Mouse (Mus musculus) neural tube, embryonic 14.5 days (tissue): ENCODE data around the gene Rufy1. TPM values are rescaled to one million over a fixed set of nuclear protein-coding genes. Genes with fewer than 3 reads are reported as not detected.

Experiments
- ATAC-seq: fragments of 200-750 bp; cut with Nextera tagmentation; 2 replicates; pipeline ENCODE4 v1.8.0; 2017; ENCODE audit warnings: low read depth, mild to moderate bottlenecking, moderate TSS enrichment, moderate library complexity
- H3K27ac ChIP-seq: fragments of 300-500 bp; sonication (generic); 2 replicates; pipeline ENCODE4 v1.5.1; 2014; ENCODE audit warnings: low read depth, mild to moderate bottlenecking, control low read depth, low read length, moderate library complexity, mixed read lengths
- H3K27me3 ChIP-seq: fragments of 300-500 bp; sonication (generic); 2 replicates; pipeline ENCODE4 v1.6.1; 2014; ENCODE audit warnings: low read length; ENCODE audit not compliant: control insufficient read depth, insufficient read depth
- H3K36me3 ChIP-seq: fragments of 300-500 bp; sonication (generic); 2 replicates; pipeline ENCODE4 v1.6.1; 2014; ENCODE audit warnings: low read length, mixed read lengths; ENCODE audit not compliant: control insufficient read depth, insufficient read depth
- H3K4me1 ChIP-seq: fragments of 300-500 bp; sonication (generic); 2 replicates; pipeline ENCODE4 v1.6.1; 2014; ENCODE audit warnings: low read length; ENCODE audit not compliant: control insufficient read depth, insufficient read depth
- H3K4me2 ChIP-seq: fragments of 300-500 bp; sonication (generic); 2 replicates; pipeline ENCODE4 v1.6.1; 2014; ENCODE audit warnings: mild to moderate bottlenecking, low read depth, low read length, control low read depth
- H3K4me3 ChIP-seq: fragments of 300-500 bp; sonication (generic); 2 replicates; pipeline ENCODE4 v1.5.1; 2014; ENCODE audit warnings: low read depth, low read length, control low read depth, mixed read lengths
- H3K9ac ChIP-seq: fragments of 300-500 bp; sonication (generic); replicated peaks from 2 replicates; pipeline ENCODE4 v1.6.1; 2014; ENCODE audit warnings: low read depth, mild to moderate bottlenecking, control low read depth, low read length, mixed read lengths
- H3K9me3 ChIP-seq: fragments of 300-500 bp; sonication (generic); 2 replicates; pipeline ENCODE4 v1.6.1; 2016; ENCODE audit warnings: low read length; ENCODE audit not compliant: control insufficient read depth
- WGBS: fragments of 180-500 bp; shearing (Covaris S2); extraction: QIAGEN DNeasy Blood & Tissue Kit; methylation state at CpG from one replicate; pipeline ENCODE4 v1.1.7; 2014; 5-methylcytosine and 5-hydroxymethylcytosine counted together
- polyA plus RNA-seq: library from polyadenylated mRNA; unstranded; fragments of >200 nt; fragmentation: Nextera tagmentation; extraction: Ambion mirVana; gene quantifications from 2 replicates; pipeline ENCODE4 v1.2.1, GENCODE M21; 2014

Rufy1 gene
- polyA plus RNA-seq, 1 experiment from 2014 or later, result 31.9 TPM

DNA sequence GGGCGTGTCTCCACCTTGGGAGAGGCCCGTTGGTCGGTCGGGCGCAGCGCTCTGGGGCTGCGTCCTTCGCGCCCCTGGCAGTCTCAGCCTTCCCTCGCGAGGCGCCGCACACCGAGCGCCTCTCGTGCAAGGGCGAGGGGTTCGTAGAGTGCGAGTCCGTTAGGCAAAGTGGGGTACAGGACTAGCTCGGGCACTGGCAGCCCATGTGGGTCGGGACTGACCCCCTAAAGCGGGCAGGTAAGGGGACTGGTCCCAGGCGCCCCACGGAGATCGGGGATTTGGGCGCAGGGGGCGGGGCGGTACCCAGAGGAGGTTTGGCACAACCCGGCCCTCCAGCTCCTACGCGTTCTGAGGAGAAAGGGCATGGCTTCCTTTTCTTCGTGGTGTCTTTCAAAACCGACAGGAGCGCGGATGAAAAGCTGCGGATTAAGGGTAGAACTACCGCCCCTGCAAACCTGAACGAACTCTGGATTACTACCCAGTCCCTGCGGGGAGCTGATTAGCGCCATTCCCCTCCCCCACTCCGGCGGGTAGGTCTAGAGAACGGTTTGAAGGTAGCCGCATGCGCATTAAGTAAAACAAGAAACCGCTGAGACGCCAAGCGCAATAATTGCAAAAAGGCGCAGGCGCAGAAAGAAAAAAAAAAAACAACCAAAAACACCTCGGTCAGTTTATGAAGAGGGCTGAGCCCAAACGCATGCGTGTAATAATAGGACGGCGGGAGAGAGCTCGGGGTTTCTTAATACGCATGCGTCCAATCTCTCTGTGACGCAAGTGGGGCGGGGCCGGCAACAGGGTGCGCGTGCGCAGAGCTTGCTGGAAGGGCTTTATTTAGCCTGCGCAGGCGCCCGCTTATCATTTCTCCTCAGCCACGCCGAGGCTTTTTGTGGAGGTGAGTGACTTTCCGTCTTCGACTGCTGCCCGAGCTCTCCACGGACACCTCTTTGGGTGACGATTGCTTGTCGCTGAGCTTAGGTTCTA is 53.7 kb downstream of the Rufy1 start, which contains the start of gene Hnrnph1:
Hnrnph1 (plus strand) TSS at position 80 of the 981 bp plus-strand sequence.
- H3K4me2 ChIP-seq, result peak within 1 kb of the TSS; percentile 75
- peak within 1 kb of the TSS; percentile 99 for H3K27ac ChIP-seq
- H3K36me3 ChIP-seq, result peaks cover 8% of the 10 kb centered on the region; the same call in 1 of the 2 replicates
- no peaks in the 10 kb centered on the region for H3K9me3 ChIP-seq
- peak within 1 kb of the TSS; percentile 95 for H3K4me3 ChIP-seq
- WGBS, result under 1% methylated on average over 76 of the region's 76 CpGs
- ATAC-seq, result peak; percentile 89
- H3K27me3 ChIP-seq, result no peaks in the 10 kb centered on the region
- peak within 1 kb of the TSS; percentile 98 for H3K9ac ChIP-seq
- peaks cover 24% of the 10 kb centered on the region for H3K4me1 ChIP-seq

DNA sequence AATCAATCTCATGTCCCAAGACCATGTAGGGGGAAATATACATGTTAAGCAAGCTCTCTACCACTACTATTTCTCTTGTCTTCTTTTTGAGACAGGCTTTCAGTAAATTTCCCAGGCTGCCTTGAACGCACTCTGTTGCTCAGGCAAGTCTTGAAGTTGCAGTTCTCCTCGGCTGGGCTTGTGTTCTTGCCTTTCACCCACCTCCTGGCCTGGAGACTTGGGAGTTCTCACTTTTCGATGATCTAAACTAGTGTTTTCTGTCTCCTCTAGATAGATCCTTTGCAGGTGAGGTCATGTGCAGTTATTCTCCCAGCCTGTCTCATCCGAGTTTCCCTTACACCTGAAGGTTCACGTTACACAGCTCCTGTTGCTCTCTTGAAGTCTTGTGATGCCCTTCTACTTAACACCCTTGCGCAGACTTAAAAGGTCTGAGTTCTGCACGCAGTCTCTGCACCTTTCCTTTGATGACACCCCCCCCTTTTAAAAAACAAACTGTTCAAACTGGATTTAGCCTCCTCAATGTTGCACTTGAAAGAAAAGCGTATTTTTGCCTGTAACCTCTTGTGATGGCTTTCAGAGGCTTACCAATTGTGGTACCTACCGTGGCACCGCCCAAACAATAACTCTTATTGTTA is 54.7 kb downstream of the Rufy1 start:
- Histone ChIP-seq H3K4me3 (peak overlapping the region; percentile 95), H3K9me3 (no peaks in the 10 kb centered on the region), H3K4me2 (peak overlapping the region; percentile 75), H3K36me3 (peaks cover 8% of the 10 kb centered on the region; the same call in 1 of the 2 replicates), H3K4me1 (peaks cover 19% of the 10 kb centered on the region), H3K27me3 (no peaks in the 10 kb centered on the region), H3K27ac (peak overlapping the region; percentile 93), H3K9ac (peak overlapping the region; percentile 57)
- no peak for ATAC-seq
- 31% methylated on average over 10 of the region's 10 CpGs for WGBS

- Histone ChIP-seq H3K4me1 (peaks cover 20% of the 10 kb centered on the region), H3K4me3 (no peak overlapping the region), H3K9ac (no peak overlapping the region), H3K36me3 (peaks cover 8% of the 10 kb centered on the region; the same call in 1 of the 2 replicates), H3K27me3 (no peaks in the 10 kb centered on the region), H3K4me2 (no peak overlapping the region), H3K27ac (no peak overlapping the region), H3K9me3 (no peaks in the 10 kb centered on the region)
- 92% methylated on average over 5 of the region's 5 CpGs for WGBS
- no peak for ATAC-seq
Observed at GRCm38 (mm10) chr11:50375421-50375820, 55.5 kb downstream of the Rufy1 start.

DNA sequence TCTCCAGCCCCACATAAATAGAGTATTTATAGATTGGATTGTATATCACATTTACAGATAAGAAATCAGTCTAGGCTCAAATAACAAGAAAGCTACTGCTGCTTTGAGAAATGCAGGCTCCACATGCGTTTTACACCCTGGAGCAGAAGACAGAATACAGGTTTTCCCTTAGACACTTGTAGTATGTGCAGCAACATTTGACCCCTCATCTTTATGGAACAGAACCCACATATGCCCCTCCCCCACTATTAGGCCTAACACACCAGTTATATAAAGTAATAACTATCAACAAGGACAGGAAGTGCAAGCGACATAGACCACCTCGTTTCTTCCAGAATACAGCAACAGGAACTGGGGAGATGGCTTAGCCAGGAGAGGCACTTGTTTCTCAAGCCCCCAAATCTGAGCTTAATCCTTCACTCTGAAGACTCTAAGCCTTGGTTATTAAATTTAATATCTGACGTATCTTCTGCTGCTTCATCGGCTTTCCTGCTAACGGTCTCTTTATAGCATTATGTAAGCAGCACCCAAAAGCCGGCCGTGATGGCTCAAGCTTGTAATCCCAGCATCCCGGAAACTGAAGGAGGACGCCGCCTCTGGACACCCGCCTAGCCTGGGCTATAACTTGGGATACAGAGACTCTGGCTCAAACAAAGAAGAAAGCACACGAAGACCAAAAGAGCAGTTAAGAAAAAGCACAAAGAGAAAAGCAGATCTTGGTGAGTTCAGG is 56.5 kb downstream of the Rufy1 start:
- no peak overlapping the region for H3K4me3 ChIP-seq
- no peak for ATAC-seq
- peaks cover 12% of the 10 kb centered on the region for H3K4me1 ChIP-seq
- 91% methylated on average over 13 of the region's 13 CpGs for WGBS
- no peaks in the 10 kb centered on the region; the same call in 1 of the 2 replicates for H3K36me3 ChIP-seq
- no peak overlapping the region for H3K27ac ChIP-seq
- no peak overlapping the region for H3K4me2 ChIP-seq
- no peak overlapping the region for H3K9ac ChIP-seq
- no peaks in the 10 kb centered on the region for H3K27me3 ChIP-seq
- H3K9me3 ChIP-seq, result no peaks in the 10 kb centered on the region

GRCm38 (mm10) chr11:50373621-50374020 is 57.3 kb downstream of the Rufy1 start:
- H3K27me3 ChIP-seq, result no peaks in the 10 kb centered on the region
- no peak overlapping the region for H3K27ac ChIP-seq
- H3K36me3 ChIP-seq, result no peaks in the 10 kb centered on the region
- H3K9me3 ChIP-seq, result no peaks in the 10 kb centered on the region
- no peak overlapping the region for H3K4me3 ChIP-seq
- no peak for ATAC-seq
- 95% methylated on average over 1 of the region's 1 CpGs for WGBS
- no peak overlapping the region for H3K4me2 ChIP-seq
- no peak overlapping the region for H3K9ac ChIP-seq
- H3K4me1 ChIP-seq, result peaks cover 7% of the 10 kb centered on the region; the same call in 1 of the 2 replicates

DNA sequence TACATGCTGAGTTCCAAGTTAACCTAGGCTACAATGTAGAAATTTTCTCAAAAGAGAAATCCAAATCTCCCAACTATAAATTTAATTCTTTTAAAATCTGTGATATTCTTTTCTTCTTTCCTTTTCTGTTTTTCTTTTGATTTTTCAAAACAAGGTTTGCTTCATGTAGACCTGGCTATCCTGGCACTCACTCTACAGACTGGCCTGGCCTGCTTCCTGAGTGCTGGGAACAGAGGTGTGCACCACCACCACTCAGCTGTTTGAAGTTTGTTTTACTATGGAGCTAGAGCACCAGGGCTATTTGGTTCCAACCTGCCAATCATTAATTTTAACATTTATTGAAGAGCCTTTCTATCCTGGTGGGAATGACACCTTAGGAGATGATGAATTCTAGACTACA is 57.8 kb downstream of the Rufy1 start:
- ATAC-seq, result no peak
- no peaks in the 10 kb centered on the region for H3K9me3 ChIP-seq

GRCm38 (mm10) chr11:50371911-50372310 is 59.0 kb downstream of the Rufy1 start:
- ATAC-seq, result no peak
- peaks cover 7% of the 10 kb centered on the region; the same call in 1 of the 2 replicates for H3K4me1 ChIP-seq

More for the DNA sequence above, 57.8 kb downstream of the Rufy1 start:
- no peak overlapping the region for H3K27ac ChIP-seq
- H3K36me3 ChIP-seq, result no peaks in the 10 kb centered on the region
- no peaks in the 10 kb centered on the region for H3K27me3 ChIP-seq
- H3K4me1 ChIP-seq, result peaks cover 7% of the 10 kb centered on the region; the same call in 1 of the 2 replicates
- H3K4me2 ChIP-seq, result no peak overlapping the region
- H3K9ac ChIP-seq, result no peak overlapping the region
- no peak overlapping the region for H3K4me3 ChIP-seq

DNA sequence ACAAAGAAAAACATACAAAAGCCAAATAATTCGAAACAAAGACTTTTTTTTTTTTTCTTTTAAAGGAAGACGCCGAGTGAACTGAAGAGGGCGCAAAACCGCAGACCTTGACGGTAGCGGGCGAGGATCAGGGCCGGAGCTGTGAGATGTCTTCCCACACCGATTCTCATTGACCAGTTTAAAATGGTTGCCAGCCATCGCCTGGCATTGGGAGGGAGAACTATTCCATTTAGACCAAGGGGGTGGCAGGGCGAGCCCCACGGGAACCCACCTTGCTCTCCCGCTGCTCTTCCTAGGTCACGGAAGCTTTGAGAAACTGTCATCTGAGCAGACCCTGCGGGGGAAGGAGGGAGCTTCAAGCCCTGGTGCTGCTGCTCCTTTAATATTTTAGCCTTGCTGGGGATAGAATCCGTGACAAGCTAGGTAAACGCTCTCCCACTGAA is 59.5 kb downstream of the Rufy1 start:
- Histone ChIP-seq H3K9ac (peak overlapping the region; percentile 56), H3K4me3 (peak overlapping the region; percentile 27), H3K4me2 (peak overlapping the region; percentile 50), H3K27me3 (no peaks in the 10 kb centered on the region), H3K36me3 (no peaks in the 10 kb centered on the region), H3K4me1 (peaks cover 6% of the 10 kb centered on the region; the same call in 1 of the 2 replicates), H3K9me3 (no peaks in the 10 kb centered on the region), H3K27ac (peak overlapping the region; percentile 93)
- 1% methylated on average over 18 of the region's 18 CpGs for WGBS
- ATAC-seq, result peak; percentile 68

More at GRCm38 (mm10) chr11:50371911-50372310, 59.0 kb downstream of the Rufy1 start:
- Histone ChIP-seq H3K27me3 (no peaks in the 10 kb centered on the region), H3K9me3 (no peaks in the 10 kb centered on the region), H3K27ac (peak overlapping the region; percentile 93), H3K4me2 (peak overlapping the region; percentile 50), H3K36me3 (no peaks in the 10 kb centered on the region), H3K9ac (peak overlapping the region; percentile 56), H3K4me3 (peak overlapping the region; percentile 27)
- 95% methylated on average over 1 of the region's 1 CpGs for WGBS
